Mouse (Mus musculus) embryo, embryonic 9.5 days (tissue): ENCODE results near the gene Dennd6b.

Source experiments
- DNase-seq: peaks from one replicate; pipeline ENCODE4 v3.0.0-alpha.2; 2017; ENCODE audit errors: extremely low spot score

Gene Dennd6b

GRCm38 (mm10) chr15:89196313-89196706, at the start of gene Dennd6b:
TSS of gene Dennd6b (minus strand) at chr15:89196496.
- peak; percentile 98 for DNase-seq

GRCm38 (mm10) chr15:89241025-89241424, 44.7 kb upstream of the Dennd6b start:
- no peak for DNase-seq

GRCm38 (mm10) chr15:89239751-89240392, 43.6 kb upstream of the Dennd6b start:
- DNase-seq, result no peak

- DNase-seq, result no peak
These were observed 37.8 kb upstream of the Dennd6b start for GRCm38 (mm10) chr15:89234052-89234451.

- no peak for DNase-seq
These were observed 37.3 kb upstream of the Dennd6b start for GRCm38 (mm10) chr15:89233586-89233985.

GRCm38 (mm10) chr15:89215611-89216233, 19.4 kb upstream of the Dennd6b start:
- DNase-seq, result no peak

GRCm38 (mm10) chr15:89214953-89215352, 18.7 kb upstream of the Dennd6b start:
- no peak for DNase-seq

GRCm38 (mm10) chr15:89213517-89213916, 17.2 kb upstream of the Dennd6b start:
- DNase-seq, result no peak

- DNase-seq, result no peak
These were observed 16.2 kb upstream of the Dennd6b start for GRCm38 (mm10) chr15:89212495-89212894.

- no peak for DNase-seq
These were observed 15.6 kb upstream of the Dennd6b start for GRCm38 (mm10) chr15:89211716-89212461.

- DNase-seq, result peak; percentile 89
These were observed 14.8 kb upstream of the Dennd6b start, which contains the start of gene Ppp6r2 for GRCm38 (mm10) chr15:89210915-89211715. TSS of gene Ppp6r2 (plus strand) at chr15:89211553.

GRCm38 (mm10) chr15:89209886-89210761, 13.8 kb upstream of the Dennd6b start:
- peak; percentile 87 for DNase-seq

GRCm38 (mm10) chr15:89207457-89207856, 11.2 kb upstream of the Dennd6b start:
- no peak for DNase-seq

- no peak for DNase-seq
These were observed 760 bp upstream of the Dennd6b start for GRCm38 (mm10) chr15:89197056-89197455.

GRCm38 (mm10) chr15:89195690-89196312, 495 bp downstream of the Dennd6b start:
- peak; percentile 92 for DNase-seq

- peak; percentile 64 for DNase-seq
These were observed 1.0 kb downstream of the Dennd6b start for GRCm38 (mm10) chr15:89195261-89195681.

- no peak for DNase-seq
These were observed 11.4 kb downstream of the Dennd6b start for GRCm38 (mm10) chr15:89184937-89185227.

- no peak for DNase-seq
These were observed 12.0 kb downstream of the Dennd6b start for GRCm38 (mm10) chr15:89184141-89184936.

- DNase-seq, result no peak
These were observed 13.5 kb downstream of the Dennd6b start for GRCm38 (mm10) chr15:89182842-89183241.

GRCm38 (mm10) chr15:89182328-89182741, 14.0 kb downstream of the Dennd6b start:
- peak; percentile 56 for DNase-seq
